Mouse (Mus musculus) liver, postnatal 0 days (tissue): ENCODE data around the gene Treh.

ENCODE experiments used
- CTCF ChIP-seq: sonication (generic); IDR thresholded peaks from 2 replicates; pipeline ENCODE4 v1.5.1; 2016; ENCODE audit warnings: antibody characterized with exemption, low read depth
- EP300 ChIP-seq: IDR thresholded peaks from 2 replicates; pipeline ENCODE4 v1.6.1; 2016; ENCODE audit warnings: antibody characterized with exemption, low read depth, mild to moderate bottlenecking

- TF ChIP-seq EP300 (no peak), CTCF (peak; percentile 48)
These were observed 35.4 kb downstream of the Treh start for GRCm38 (mm10) chr9:44708429-44708765.
